Mouse (Mus musculus) limb, embryonic 13.5 days (tissue): ENCODE data around the gene Dusp3. TPM values are rescaled to one million over a fixed set of nuclear protein-coding genes. Genes with fewer than 3 reads are reported as not detected.

Experiments
- ATAC-seq: fragments of 200-750 bp; cut with Nextera tagmentation; 2 replicates; pipeline ENCODE4 v1.8.0; 2017; ENCODE audit warnings: low read depth, moderate number of reproducible peaks, moderate TSS enrichment; ENCODE audit not compliant: low FRiP score
- H3K27ac ChIP-seq: fragments of 300-500 bp; sonication (generic); 2 replicates; pipeline ENCODE4 v1.5.1; 2015; ENCODE audit warnings: inconsistent platforms, mild to moderate bottlenecking, moderate library complexity
- H3K27me3 ChIP-seq: fragments of 300-500 bp; sonication (generic); 2 replicates; pipeline ENCODE4 v1.6.1; 2015; ENCODE audit warnings: mild to moderate bottlenecking, inconsistent platforms
- H3K36me3 ChIP-seq: fragments of 300-500 bp; sonication (generic); 2 replicates; pipeline ENCODE4 v1.6.1; 2015; ENCODE audit warnings: inconsistent platforms, mild to moderate bottlenecking, moderate library complexity
- H3K4me1 ChIP-seq: fragments of 300-500 bp; sonication (generic); 2 replicates; pipeline ENCODE4 v1.6.1; 2015; ENCODE audit warnings: inconsistent platforms
- H3K4me2 ChIP-seq: fragments of 300-500 bp; sonication (generic); replicated peaks from 2 replicates; pipeline ENCODE4 v1.6.1; 2015; ENCODE audit warnings: inconsistent platforms, mild to moderate bottlenecking, moderate library complexity
- H3K4me3 ChIP-seq: fragments of 300-500 bp; sonication (generic); 2 replicates; pipeline ENCODE4 v1.5.1; 2015; ENCODE audit warnings: moderate library complexity, mild to moderate bottlenecking, inconsistent platforms
- H3K9ac ChIP-seq: fragments of 300-500 bp; sonication (generic); 2 replicates; pipeline ENCODE4 v1.6.1; 2015; ENCODE audit warnings: mild to moderate bottlenecking, inconsistent platforms
- H3K9me3 ChIP-seq: fragments of 300-500 bp; sonication (generic); 2 replicates; pipeline ENCODE4 v1.6.1; 2016; ENCODE audit warnings: inconsistent platforms
- WGBS: fragments of 180-500 bp; shearing (Covaris S2); methylation state at CpG from one replicate; pipeline ENCODE4 v1.1.7; 2015; 5-methylcytosine and 5-hydroxymethylcytosine counted together
- polyA plus RNA-seq: library from polyadenylated mRNA; unstranded; fragments of >200 nt; fragmentation: Nextera tagmentation; extraction: Ambion mirVana; gene quantifications from 2 replicates; pipeline ENCODE4 v1.2.1, GENCODE M21; 2015

The Dusp3 gene
- polyA plus RNA-seq, 1 experiment from 2014 or later: 18.6 TPM

DNA sequence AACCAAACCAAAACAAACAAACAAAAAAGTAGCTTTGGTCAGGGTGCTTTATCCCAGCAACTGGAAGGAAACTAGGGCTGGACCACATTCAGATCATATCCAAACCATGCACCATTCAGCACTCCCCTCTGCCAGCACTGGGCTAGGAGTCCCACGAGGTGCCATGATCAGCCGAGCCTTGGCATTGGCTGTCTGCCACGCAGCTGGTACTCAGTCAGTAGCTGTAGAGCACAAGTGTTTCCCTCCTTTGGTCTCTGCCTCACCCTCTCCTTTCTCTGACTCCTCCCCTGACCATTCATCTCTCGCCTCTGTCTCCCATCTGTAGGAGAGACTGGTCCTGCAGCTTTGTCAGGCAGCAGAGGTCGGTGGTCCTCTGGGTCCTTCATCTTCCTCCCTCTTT, 29.3 kb downstream of the Dusp3 start:
- H3K4me3 ChIP-seq: no peak overlapping the region
- H3K36me3 ChIP-seq: no peaks in the 10 kb centered on the region
- 64% methylated on average over 5 of the region's 5 CpGs for WGBS
- no peak for ATAC-seq
- H3K27me3 ChIP-seq: peaks cover 29% of the 10 kb centered on the region
- H3K4me1 ChIP-seq: peaks cover 12% of the 10 kb centered on the region
- no peak overlapping the region for H3K4me2 ChIP-seq
- H3K27ac ChIP-seq: no peak overlapping the region
- no peaks in the 10 kb centered on the region for H3K9me3 ChIP-seq
- no peak overlapping the region for H3K9ac ChIP-seq

DNA sequence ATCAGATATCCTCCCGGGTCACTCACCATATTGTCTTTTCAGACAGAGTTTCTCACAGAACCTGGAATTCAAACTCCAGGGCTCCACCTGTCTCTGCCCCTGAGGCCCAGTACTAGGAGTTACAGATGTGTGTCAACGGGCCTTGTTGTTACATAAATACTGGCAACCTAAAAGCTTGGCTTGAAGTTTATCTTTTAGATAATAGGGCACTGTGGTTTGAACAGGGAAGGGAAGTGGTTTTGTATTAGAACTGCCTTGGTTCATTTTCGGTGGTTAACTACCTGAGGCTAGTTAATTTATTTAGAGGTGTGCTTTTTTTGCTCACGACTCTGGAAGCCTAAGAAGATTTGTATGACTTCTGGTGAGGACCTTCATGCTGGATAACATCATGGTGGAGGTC, 33.4 kb downstream of the Dusp3 start:
- Histone ChIP-seq H3K4me2 (no peak overlapping the region), H3K27ac (no peak overlapping the region)

DNA sequence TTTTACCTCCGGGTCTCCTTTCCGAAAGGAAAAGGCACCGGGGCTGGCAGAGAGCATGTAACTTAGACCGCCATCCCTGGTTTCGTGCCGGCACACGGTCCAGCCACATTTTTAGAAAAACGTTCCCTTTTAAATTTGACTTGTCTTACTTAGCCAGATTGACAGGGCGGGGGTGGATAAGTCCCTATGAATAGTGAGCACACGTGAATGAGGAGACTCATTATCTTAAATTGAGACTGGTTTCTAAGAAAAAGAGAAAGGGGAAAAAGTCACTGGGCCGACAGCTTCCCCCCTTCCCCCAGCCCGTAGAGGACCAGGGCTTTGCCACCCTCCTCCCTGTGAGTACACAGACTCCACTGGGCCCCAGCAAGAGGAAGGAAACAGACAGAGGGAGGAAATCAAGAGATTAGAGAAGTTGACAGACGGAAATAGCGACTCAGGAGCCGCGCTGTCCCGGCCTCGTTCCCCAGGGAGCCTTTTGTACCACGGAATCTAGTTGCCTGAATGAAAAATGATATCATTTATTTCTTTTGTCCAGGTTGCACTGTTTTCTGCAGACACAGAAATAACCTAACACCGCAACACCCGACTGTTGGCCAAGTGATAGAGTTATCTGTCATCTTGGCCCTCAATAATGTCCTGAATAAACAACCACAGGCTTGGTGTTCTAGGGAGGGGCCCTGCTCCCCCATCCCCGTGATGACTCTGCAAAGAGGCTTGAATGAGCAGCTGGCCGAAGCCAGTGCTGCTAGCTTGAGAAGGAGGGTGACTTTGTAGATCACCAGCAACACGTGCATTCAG, 34.1 kb downstream of the Dusp3 start:
- no peak overlapping the region for H3K27ac ChIP-seq
- no peak overlapping the region for H3K4me3 ChIP-seq
- no peaks in the 10 kb centered on the region for H3K9me3 ChIP-seq
- no peak overlapping the region; the same call in 1 of the 2 replicates for H3K9ac ChIP-seq
- 0 out of 2 replicates have a peak, but pooled peaks have one; percentile 48 for ATAC-seq
- peaks cover 2% of the 10 kb centered on the region; the same call in 1 of the 2 replicates for H3K27me3 ChIP-seq
- H3K4me2 ChIP-seq: peak overlapping the region; percentile 41; the same call in 1 of the 2 replicates
- peaks cover 14% of the 10 kb centered on the region for H3K4me1 ChIP-seq
- H3K36me3 ChIP-seq: no peaks in the 10 kb centered on the region
- 36% methylated on average over 24 of the region's 24 CpGs for WGBS

More for the DNA sequence above, 33.4 kb downstream of the Dusp3 start:
- no peak overlapping the region for H3K4me3 ChIP-seq
- H3K27me3 ChIP-seq: peaks cover 2% of the 10 kb centered on the region; the same call in 1 of the 2 replicates
- no peak for ATAC-seq
- peaks cover 14% of the 10 kb centered on the region for H3K4me1 ChIP-seq
- no peaks in the 10 kb centered on the region for H3K36me3 ChIP-seq
- WGBS: 61% methylated on average over 4 of the region's 4 CpGs
- H3K9me3 ChIP-seq: no peaks in the 10 kb centered on the region
- H3K9ac ChIP-seq: no peak overlapping the region

- no peak for ATAC-seq
- H3K27ac ChIP-seq: no peak overlapping the region
- no peak overlapping the region for H3K9ac ChIP-seq
- H3K4me2 ChIP-seq: no peak overlapping the region
- H3K4me3 ChIP-seq: no peak overlapping the region
- 0 out of 2 replicates have a peak, but pooled peaks cover 2% of the 10 kb centered on the region for H3K27me3 ChIP-seq
- no peaks in the 10 kb centered on the region for H3K36me3 ChIP-seq
- H3K9me3 ChIP-seq: no peaks in the 10 kb centered on the region
- WGBS: 85% methylated on average over 5 of the region's 5 CpGs
- H3K4me1 ChIP-seq: peaks cover 17% of the 10 kb centered on the region
Measured at GRCm38 (mm10) chr11:101950021-101950420, 36.8 kb downstream of the Dusp3 start.

DNA sequence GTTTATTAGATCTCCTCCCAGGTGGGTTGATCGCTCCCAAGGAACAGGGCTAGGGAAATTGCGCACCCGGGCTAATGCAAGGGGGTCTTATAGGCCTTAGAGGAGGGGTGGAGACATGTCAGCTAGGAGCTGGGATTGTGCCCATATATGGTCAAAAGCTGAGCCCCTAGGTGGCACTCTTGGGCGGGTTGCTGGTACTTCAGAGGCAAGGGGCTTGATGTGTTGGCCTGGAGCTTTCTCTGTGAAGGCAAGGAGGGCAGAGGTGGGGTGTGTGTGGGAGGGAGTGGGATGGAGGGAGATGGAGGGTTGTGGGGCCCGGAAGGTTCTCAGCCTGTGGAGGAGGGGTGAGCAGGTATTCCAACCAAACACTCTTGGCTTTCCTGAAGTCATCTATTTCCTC, 40.3 kb downstream of the Dusp3 start:
- H3K36me3 ChIP-seq: no peaks in the 10 kb centered on the region
- ATAC-seq: no peak
- H3K9me3 ChIP-seq: 0 out of 2 replicates have a peak, but pooled peaks cover 5% of the 10 kb centered on the region
- 14% methylated on average over 5 of the region's 5 CpGs for WGBS
- H3K4me3 ChIP-seq: no peak overlapping the region
- H3K27me3 ChIP-seq: no peaks in the 10 kb centered on the region
- peaks cover 6% of the 10 kb centered on the region for H3K4me1 ChIP-seq
- no peak overlapping the region for H3K9ac ChIP-seq
- H3K27ac ChIP-seq: no peak overlapping the region
- H3K4me2 ChIP-seq: no peak overlapping the region

DNA sequence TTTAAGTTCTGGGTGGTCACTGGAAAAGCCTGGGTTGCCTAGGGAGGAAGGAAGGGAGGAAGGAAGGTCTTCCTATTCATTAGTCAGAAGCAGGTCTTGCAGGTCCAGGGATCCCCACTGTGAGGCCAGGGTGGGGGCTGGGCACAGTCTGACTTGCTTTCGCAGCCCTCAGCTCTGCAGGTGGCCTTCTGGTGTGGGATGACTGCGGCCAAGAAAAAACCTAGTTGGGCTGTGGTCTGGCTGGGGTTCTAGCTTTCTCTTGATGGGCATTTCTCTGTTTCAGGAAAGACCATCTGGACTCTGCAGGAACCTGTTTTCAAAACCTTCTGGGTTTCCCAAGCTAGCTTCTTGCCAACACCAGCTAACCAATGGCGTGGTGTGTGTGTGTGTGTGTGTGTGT, 43.8 kb downstream of the Dusp3 start:
- Histone ChIP-seq H3K27me3 (peaks cover 14% of the 10 kb centered on the region), H3K4me2 (no peak overlapping the region), H3K4me1 (peaks cover 6% of the 10 kb centered on the region), H3K36me3 (no peaks in the 10 kb centered on the region), H3K9me3 (0 out of 2 replicates have a peak, but pooled peaks cover 5% of the 10 kb centered on the region), H3K9ac (no peak overlapping the region), H3K27ac (no peak overlapping the region), H3K4me3 (no peak overlapping the region)
- ATAC-seq: no peak
- 32% methylated on average over 3 of the region's 3 CpGs for WGBS

- H3K9ac ChIP-seq: peak overlapping the region; percentile 68
- WGBS: under 1% methylated on average over 32 of the region's 32 CpGs
- ATAC-seq: no peak
- H3K27ac ChIP-seq: no peak overlapping the region
- peak overlapping the region; percentile 44 for H3K4me3 ChIP-seq
- H3K27me3 ChIP-seq: peaks cover 52% of the 10 kb centered on the region
- H3K4me2 ChIP-seq: peak overlapping the region; percentile 80
- no peaks in the 10 kb centered on the region for H3K36me3 ChIP-seq
- H3K9me3 ChIP-seq: no peaks in the 10 kb centered on the region
- peaks cover 12% of the 10 kb centered on the region for H3K4me1 ChIP-seq
Measured at GRCm38 (mm10) chr11:101937108-101937507, 49.7 kb downstream of the Dusp3 start.

DNA sequence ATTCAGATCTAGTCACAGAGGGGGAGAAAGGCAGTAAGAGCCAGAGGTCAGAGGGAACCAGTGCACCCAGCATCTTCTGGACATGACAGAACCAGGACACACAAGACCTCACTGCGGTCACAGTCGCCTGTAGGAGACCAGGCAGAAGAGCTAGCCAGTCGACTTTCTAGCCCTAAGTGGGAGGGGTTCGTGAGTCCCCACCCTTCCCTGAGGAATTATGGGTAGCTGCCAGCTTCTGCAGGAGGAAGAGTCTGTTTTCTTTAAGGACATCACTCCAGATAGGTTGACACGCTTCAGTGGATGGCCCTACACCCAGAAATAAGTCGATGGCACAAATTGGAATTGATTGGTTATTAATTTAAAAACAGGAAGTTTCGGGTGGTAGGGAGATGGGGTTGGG, 50.4 kb downstream of the Dusp3 start:
- Histone ChIP-seq H3K27ac (no peak overlapping the region), H3K27me3 (peaks cover 52% of the 10 kb centered on the region)
- 32% methylated on average over 7 of the region's 7 CpGs for WGBS

DNA sequence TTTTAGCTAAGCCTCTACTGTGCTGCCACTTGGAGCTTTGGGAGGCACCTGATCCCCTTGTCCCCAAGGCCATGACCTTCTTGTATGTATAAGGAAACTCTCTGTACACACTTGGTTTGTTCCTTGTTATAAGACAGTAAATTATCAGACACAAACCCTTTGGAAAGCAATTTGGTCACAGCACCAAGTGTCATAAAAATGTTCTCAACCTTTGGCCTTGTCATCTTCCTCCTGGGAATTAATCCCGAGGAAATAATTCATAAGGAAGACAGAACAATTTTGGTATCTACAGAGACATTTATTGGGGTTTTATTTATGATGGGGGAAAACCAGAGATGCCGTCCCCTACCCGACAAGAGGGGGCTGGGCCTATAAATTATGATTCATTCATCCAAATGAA, 51.1 kb downstream of the Dusp3 start:
- H3K4me3 ChIP-seq: no peak overlapping the region
- H3K9me3 ChIP-seq: no peaks in the 10 kb centered on the region
- H3K27me3 ChIP-seq: peaks cover 52% of the 10 kb centered on the region
- H3K4me2 ChIP-seq: no peak overlapping the region
- ATAC-seq: no peak
- H3K27ac ChIP-seq: no peak overlapping the region
- H3K9ac ChIP-seq: no peak overlapping the region
- H3K36me3 ChIP-seq: no peaks in the 10 kb centered on the region
- whole genome bisulfite sequencing: 59% methylated on average over 3 of the region's 3 CpGs
- H3K4me1 ChIP-seq: peaks cover 12% of the 10 kb centered on the region

More for the DNA sequence above, 50.4 kb downstream of the Dusp3 start:
- H3K4me1 ChIP-seq: peaks cover 12% of the 10 kb centered on the region
- H3K9me3 ChIP-seq: no peaks in the 10 kb centered on the region
- H3K4me3 ChIP-seq: no peak overlapping the region
- no peak for ATAC-seq
- no peak overlapping the region for H3K9ac ChIP-seq
- H3K36me3 ChIP-seq: no peaks in the 10 kb centered on the region
- H3K4me2 ChIP-seq: no peak overlapping the region

DNA sequence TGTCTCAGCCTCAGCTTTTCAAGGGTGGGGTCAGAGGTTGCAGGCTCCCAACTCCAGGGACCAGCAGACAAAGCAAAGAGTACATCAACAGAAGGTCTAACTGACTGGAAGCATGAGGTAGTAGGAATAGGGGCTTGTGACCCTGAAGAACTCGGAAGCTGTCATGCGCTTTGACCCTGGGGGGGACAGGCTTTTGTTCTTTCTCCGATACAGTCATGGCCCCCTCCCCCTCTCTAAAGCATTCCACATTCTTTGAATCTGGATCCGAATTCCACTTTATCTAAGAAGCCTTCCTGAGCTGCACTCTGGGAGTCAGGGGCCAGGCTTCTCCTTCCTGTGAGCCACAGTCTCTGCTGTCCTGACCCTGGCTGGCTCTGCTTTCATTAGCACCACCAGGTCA, 54.8 kb downstream of the Dusp3 start:
- Histone ChIP-seq H3K36me3 (no peaks in the 10 kb centered on the region), H3K27ac (no peak overlapping the region), H3K27me3 (peaks cover 33% of the 10 kb centered on the region), H3K4me2 (no peak overlapping the region), H3K4me3 (no peak overlapping the region), H3K9ac (no peak overlapping the region), H3K9me3 (no peaks in the 10 kb centered on the region), H3K4me1 (peaks cover 9% of the 10 kb centered on the region; the same call in 1 of the 2 replicates)
- WGBS: 75% methylated on average over 4 of the region's 4 CpGs
- no peak for ATAC-seq

DNA sequence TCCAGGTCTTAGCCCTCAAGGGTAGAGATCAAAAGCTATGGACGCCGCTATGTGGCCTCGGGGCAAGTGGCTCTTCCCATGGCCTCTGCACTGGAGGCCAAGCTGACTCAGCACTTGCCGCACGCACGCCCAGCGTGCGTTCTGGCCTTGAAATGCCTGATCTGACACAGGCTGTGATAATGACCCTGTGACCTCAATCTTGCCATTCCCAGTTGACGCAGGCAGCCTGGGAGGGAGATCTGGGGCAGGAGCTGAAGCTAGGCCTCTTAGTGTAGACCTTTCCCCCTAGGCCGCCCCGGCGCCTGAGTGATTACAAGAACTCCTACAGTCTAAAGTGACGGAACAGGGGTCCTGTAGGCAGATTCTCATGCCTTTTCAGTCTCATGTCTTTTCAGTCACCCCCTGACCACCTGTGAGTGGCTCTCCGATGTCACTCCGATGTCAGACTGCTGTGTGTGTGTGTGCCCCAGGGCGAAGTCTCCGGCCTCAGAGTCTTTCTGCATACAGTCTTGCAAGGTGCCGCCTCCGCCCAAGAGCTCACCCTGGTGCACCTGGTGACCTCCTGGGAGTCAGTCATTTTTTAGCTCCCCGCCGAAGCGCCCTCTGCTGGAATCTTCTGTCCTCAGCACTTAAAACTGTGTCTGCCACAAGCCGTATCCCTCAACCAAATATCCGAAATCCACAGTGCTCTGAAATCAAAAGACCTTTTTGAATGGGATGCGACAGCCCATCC, 58.6 kb downstream of the Dusp3 start:
- H3K4me2 ChIP-seq: no peak overlapping the region
- H3K27me3 ChIP-seq: peaks cover 6% of the 10 kb centered on the region
- no peak for ATAC-seq
- H3K27ac ChIP-seq: no peak overlapping the region
- H3K36me3 ChIP-seq: no peaks in the 10 kb centered on the region
- H3K4me1 ChIP-seq: peaks cover 6% of the 10 kb centered on the region; the same call in 1 of the 2 replicates
- WGBS: 30% methylated on average over 25 of the region's 25 CpGs
- H3K9me3 ChIP-seq: no peaks in the 10 kb centered on the region
- no peak overlapping the region; the same call in 1 of the 2 replicates for H3K9ac ChIP-seq
- no peak overlapping the region for H3K4me3 ChIP-seq

GRCm38 (mm10) chr11:101926951-101927589, 59.7 kb downstream of the Dusp3 start:
- H3K9ac ChIP-seq: no peak overlapping the region

More at GRCm38 (mm10) chr11:101926951-101927589, 59.7 kb downstream of the Dusp3 start:
- Histone ChIP-seq H3K9me3 (no peaks in the 10 kb centered on the region), H3K27me3 (peaks cover 6% of the 10 kb centered on the region), H3K36me3 (no peaks in the 10 kb centered on the region), H3K27ac (no peak overlapping the region), H3K4me1 (peaks cover 6% of the 10 kb centered on the region; the same call in 1 of the 2 replicates), H3K4me2 (no peak overlapping the region), H3K4me3 (no peak overlapping the region)
- no peak for ATAC-seq
- 79% methylated on average over 10 of the region's 10 CpGs for WGBS
